Mouse (Mus musculus): ENCODE measurements around the gene Fam213a. TPM values are rescaled to one million over a fixed set of nuclear protein-coding genes. Genes with fewer than 3 reads are reported as not detected.

The Fam213a gene
- polyA plus RNA-seq, 1 experiment from 2014 or later, result 35.8 TPM

GRCm38 (mm10) chr14:40992464-40992863 is 21.1 kb downstream of the Fam213a start:
- Histone ChIP-seq H3K4me2 (ENCODE audit: low read depth, low read length) (no peak overlapping the region), H3K4me1 (ENCODE audit: control insufficient read depth, insufficient read depth, low read length) (peaks cover 2% of the 10 kb centered on the region; the same call in 1 of the 2 replicates), H3K27ac (ENCODE audit: low read length) (no peak overlapping the region), H3K4me3 (ENCODE audit: low read length) (no peak overlapping the region), H3K27me3 (ENCODE audit: control insufficient read depth, insufficient read depth, low read length) (no peaks in the 10 kb centered on the region), H3K9ac (ENCODE audit: low read length) (no peak overlapping the region), H3K36me3 (ENCODE audit: control insufficient read depth, insufficient read depth) (peaks cover 3% of the 10 kb centered on the region; the same call in 1 of the 2 replicates), H3K9me3 (replicated peaks; ENCODE audit: control insufficient read depth, low read length) (no peaks in the 10 kb centered on the region)
- WGBS, result 27% methylated on average over 6 of the region's 6 CpGs
- ATAC-seq (replicated peaks; ENCODE audit: extremely low read depth, insufficient read depth, low FRiP score), result no peak

GRCm38 (mm10) chr14:40988780-40989179 is 24.8 kb downstream of the Fam213a start:
- peaks cover 2% of the 10 kb centered on the region; the same call in 1 of the 2 replicates for H3K4me1 ChIP-seq (ENCODE audit: control insufficient read depth, insufficient read depth, low read length)
- no peaks in the 10 kb centered on the region for H3K27me3 ChIP-seq (ENCODE audit: control insufficient read depth, insufficient read depth, low read length)
- WGBS, result 86% methylated on average over 5 of the region's 5 CpGs
- ATAC-seq (replicated peaks; ENCODE audit: extremely low read depth, insufficient read depth, low FRiP score), result no peak
- no peaks in the 10 kb centered on the region for H3K36me3 ChIP-seq (ENCODE audit: control insufficient read depth, insufficient read depth)
- no peaks in the 10 kb centered on the region for H3K9me3 ChIP-seq (replicated peaks; ENCODE audit: control insufficient read depth, low read length)
- H3K4me3 ChIP-seq (ENCODE audit: low read length), result no peak overlapping the region
- no peak overlapping the region for H3K4me2 ChIP-seq (ENCODE audit: low read depth, low read length)
- no peak overlapping the region for H3K9ac ChIP-seq (ENCODE audit: low read length)
- no peak overlapping the region for H3K27ac ChIP-seq (ENCODE audit: low read length)

GRCm38 (mm10) chr14:40987184-40987583 is 26.4 kb downstream of the Fam213a start:
- H3K36me3 ChIP-seq (ENCODE audit: control insufficient read depth, insufficient read depth), result no peaks in the 10 kb centered on the region
- H3K4me2 ChIP-seq (ENCODE audit: low read depth, low read length), result no peak overlapping the region
- H3K27ac ChIP-seq (ENCODE audit: low read length), result no peak overlapping the region
- no peaks in the 10 kb centered on the region for H3K4me1 ChIP-seq (ENCODE audit: control insufficient read depth, insufficient read depth, low read length)
- WGBS, result 63% methylated on average over 2 of the region's 2 CpGs
- H3K9me3 ChIP-seq (replicated peaks; ENCODE audit: control insufficient read depth, low read length), result no peaks in the 10 kb centered on the region
- no peak for ATAC-seq (replicated peaks; ENCODE audit: extremely low read depth, insufficient read depth, low FRiP score)
- H3K27me3 ChIP-seq (ENCODE audit: control insufficient read depth, insufficient read depth, low read length), result no peaks in the 10 kb centered on the region
- no peak overlapping the region for H3K4me3 ChIP-seq (ENCODE audit: low read length)
- H3K9ac ChIP-seq (ENCODE audit: low read length), result no peak overlapping the region

GRCm38 (mm10) chr14:40985635-40986034 is 28.0 kb downstream of the Fam213a start:
- Histone ChIP-seq H3K4me2 (ENCODE audit: low read depth, low read length) (no peak overlapping the region), H3K9me3 (replicated peaks; ENCODE audit: control insufficient read depth, low read length) (no peaks in the 10 kb centered on the region), H3K27ac (ENCODE audit: low read length) (no peak overlapping the region), H3K27me3 (ENCODE audit: control insufficient read depth, insufficient read depth, low read length) (no peaks in the 10 kb centered on the region), H3K36me3 (ENCODE audit: control insufficient read depth, insufficient read depth) (no peaks in the 10 kb centered on the region), H3K4me3 (ENCODE audit: low read length) (no peak overlapping the region), H3K9ac (ENCODE audit: low read length) (no peak overlapping the region), H3K4me1 (ENCODE audit: control insufficient read depth, insufficient read depth, low read length) (no peaks in the 10 kb centered on the region)
- 83% methylated on average over 4 of the region's 4 CpGs for whole genome bisulfite sequencing
- ATAC-seq (replicated peaks; ENCODE audit: extremely low read depth, insufficient read depth, low FRiP score), result no peak

GRCm38 (mm10) chr14:40979723-40980122 is 33.9 kb downstream of the Fam213a start:
- Histone ChIP-seq H3K9ac (ENCODE audit: low read length) (no peak overlapping the region), H3K4me1 (ENCODE audit: control insufficient read depth, insufficient read depth, low read length) (peaks cover 5% of the 10 kb centered on the region; the same call in 1 of the 2 replicates), H3K9me3 (replicated peaks; ENCODE audit: control insufficient read depth, low read length) (no peaks in the 10 kb centered on the region), H3K27me3 (ENCODE audit: control insufficient read depth, insufficient read depth, low read length) (no peaks in the 10 kb centered on the region), H3K36me3 (ENCODE audit: control insufficient read depth, insufficient read depth) (no peaks in the 10 kb centered on the region), H3K27ac (ENCODE audit: low read length) (no peak overlapping the region; the same call in 1 of the 2 replicates), H3K4me3 (ENCODE audit: low read length) (no peak overlapping the region), H3K4me2 (ENCODE audit: low read depth, low read length) (no peak overlapping the region)
- no peak for ATAC-seq (replicated peaks; ENCODE audit: extremely low read depth, insufficient read depth, low FRiP score)
- WGBS, result 48% methylated on average over 1 of the region's 1 CpGs

GRCm38 (mm10) chr14:40979002-40979401 is 34.6 kb downstream of the Fam213a start:
- H3K27me3 ChIP-seq (ENCODE audit: control insufficient read depth, insufficient read depth, low read length), result no peaks in the 10 kb centered on the region
- no peaks in the 10 kb centered on the region for H3K9me3 ChIP-seq (replicated peaks; ENCODE audit: control insufficient read depth, low read length)
- H3K4me1 ChIP-seq (ENCODE audit: control insufficient read depth, insufficient read depth, low read length), result peaks cover 5% of the 10 kb centered on the region; the same call in 1 of the 2 replicates
- no peak overlapping the region for H3K4me3 ChIP-seq (ENCODE audit: low read length)
- no peak overlapping the region for H3K9ac ChIP-seq (ENCODE audit: low read length)
- no peak overlapping the region for H3K27ac ChIP-seq (ENCODE audit: low read length)
- no peak overlapping the region for H3K4me2 ChIP-seq (ENCODE audit: low read depth, low read length)
- peak; percentile 86 for ATAC-seq (replicated peaks; ENCODE audit: extremely low read depth, insufficient read depth, low FRiP score)
- no peaks in the 10 kb centered on the region for H3K36me3 ChIP-seq (ENCODE audit: control insufficient read depth, insufficient read depth)
- 37% methylated on average over 4 of the region's 4 CpGs for WGBS

GRCm38 (mm10) chr14:40975127-40975721 is 38.4 kb downstream of the Fam213a start:
- ATAC-seq (replicated peaks; ENCODE audit: extremely low read depth, insufficient read depth, low FRiP score), result peak; percentile 46
- H3K27me3 ChIP-seq (ENCODE audit: control insufficient read depth, insufficient read depth, low read length), result no peaks in the 10 kb centered on the region
- WGBS, result 76% methylated on average over 6 of the region's 6 CpGs
- no peak overlapping the region for H3K9ac ChIP-seq (ENCODE audit: low read length)
- peaks cover 5% of the 10 kb centered on the region; the same call in 1 of the 2 replicates for H3K4me1 ChIP-seq (ENCODE audit: control insufficient read depth, insufficient read depth, low read length)
- no peak overlapping the region for H3K4me3 ChIP-seq (ENCODE audit: low read length)
- no peaks in the 10 kb centered on the region for H3K36me3 ChIP-seq (ENCODE audit: control insufficient read depth, insufficient read depth)
- H3K9me3 ChIP-seq (replicated peaks; ENCODE audit: control insufficient read depth, low read length), result no peaks in the 10 kb centered on the region
- no peak overlapping the region for H3K27ac ChIP-seq (ENCODE audit: low read length)
- H3K4me2 ChIP-seq (ENCODE audit: low read depth, low read length), result no peak overlapping the region

GRCm38 (mm10) chr14:40968051-40968450 is 45.5 kb downstream of the Fam213a start:
- no peaks in the 10 kb centered on the region for H3K9me3 ChIP-seq (replicated peaks; ENCODE audit: control insufficient read depth, low read length)
- no peaks in the 10 kb centered on the region for H3K27me3 ChIP-seq (ENCODE audit: control insufficient read depth, insufficient read depth, low read length)
- H3K27ac ChIP-seq (ENCODE audit: low read length), result peak overlapping the region; percentile 88; the same call in 1 of the 2 replicates
- no peak overlapping the region for H3K9ac ChIP-seq (ENCODE audit: low read length)
- WGBS, result 73% methylated on average over 2 of the region's 2 CpGs
- ATAC-seq (replicated peaks; ENCODE audit: extremely low read depth, insufficient read depth, low FRiP score), result no peak
- peaks cover 24% of the 10 kb centered on the region for H3K4me1 ChIP-seq (ENCODE audit: control insufficient read depth, insufficient read depth, low read length)
- no peaks in the 10 kb centered on the region for H3K36me3 ChIP-seq (ENCODE audit: control insufficient read depth, insufficient read depth)
- no peak overlapping the region for H3K4me3 ChIP-seq (ENCODE audit: low read length)
- peak overlapping the region; percentile 90; the same call in 1 of the 2 replicates for H3K4me2 ChIP-seq (ENCODE audit: low read depth, low read length)

- H3K4me2 ChIP-seq (ENCODE audit: low read depth, low read length), result peak overlapping the region; percentile 90
- H3K36me3 ChIP-seq (ENCODE audit: control insufficient read depth, insufficient read depth), result no peaks in the 10 kb centered on the region
- H3K4me3 ChIP-seq (ENCODE audit: low read length), result peak overlapping the region; percentile 92
- peak overlapping the region; percentile 88 for H3K27ac ChIP-seq (ENCODE audit: low read length)
- H3K27me3 ChIP-seq (ENCODE audit: control insufficient read depth, insufficient read depth, low read length), result no peaks in the 10 kb centered on the region
- no peak for ATAC-seq (replicated peaks; ENCODE audit: extremely low read depth, insufficient read depth, low FRiP score)
- peaks cover 29% of the 10 kb centered on the region for H3K4me1 ChIP-seq (ENCODE audit: control insufficient read depth, insufficient read depth, low read length)
- H3K9me3 ChIP-seq (replicated peaks; ENCODE audit: control insufficient read depth, low read length), result no peaks in the 10 kb centered on the region
- 8% methylated on average over 6 of the region's 6 CpGs for WGBS
- peak overlapping the region; percentile 74 for H3K9ac ChIP-seq (ENCODE audit: low read length)
These were observed 46.0 kb downstream of the Fam213a start for GRCm38 (mm10) chr14:40967598-40967900.

Measured in heart, embryonic 16.5 days (tissue).